Mouse (Mus musculus) liver, embryonic 12.5 days (tissue): ENCODE measurements at regions not wholly inside any gene's neighbourhood (a gene's known extent, or its start where the extent isn't known, plus 50 kb on each side); places are given as distances from the start of the nearest gene placed in this dataset.

Source experiments
- ATAC-seq: fragments of 200-750 bp; cut with Nextera tagmentation; 2 replicates; pipeline ENCODE4 v1.8.0; 2017; ENCODE audit warnings: moderate number of reproducible peaks, mild to moderate bottlenecking, moderate library complexity
- H3K27ac ChIP-seq: fragments of 300-500 bp; sonication (generic); 2 replicates; pipeline ENCODE4 v1.5.1; 2016; ENCODE audit warnings: mild to moderate bottlenecking
- H3K27me3 ChIP-seq: fragments of 300-500 bp; sonication (generic); replicated peaks from 2 replicates; pipeline ENCODE4 v1.6.1; 2016; ENCODE audit warnings: mild to moderate bottlenecking, moderate library complexity
- H3K36me3 ChIP-seq: fragments of 300-500 bp; sonication (generic); 2 replicates; pipeline ENCODE4 v1.6.1; 2016; ENCODE audit warnings: mild to moderate bottlenecking, moderate library complexity
- H3K4me1 ChIP-seq: fragments of 300-500 bp; sonication (generic); 2 replicates; pipeline ENCODE4 v1.6.1; 2016
- H3K4me2 ChIP-seq: fragments of 300-500 bp; sonication (generic); 2 replicates; pipeline ENCODE4 v1.6.1; 2016; ENCODE audit warnings: mild to moderate bottlenecking, moderate library complexity
- H3K4me3 ChIP-seq: fragments of 300-500 bp; sonication (generic); 2 replicates; pipeline ENCODE4 v1.5.1; 2016; ENCODE audit warnings: mild to moderate bottlenecking, moderate library complexity
- H3K9ac ChIP-seq: fragments of 300-500 bp; sonication (generic); 2 replicates; pipeline ENCODE4 v1.6.1; 2016; ENCODE audit warnings: mild to moderate bottlenecking, moderate library complexity
- H3K9me3 ChIP-seq: fragments of 300-500 bp; sonication (generic); replicated peaks from 2 replicates; pipeline ENCODE4 v1.6.1; 2016; ENCODE audit warnings: mild to moderate bottlenecking, moderate library complexity
- WGBS: fragments of 180-500 bp; shearing (Covaris S2); methylation state at CpG from one replicate; pipeline ENCODE4 v1.1.7; 2016; ENCODE audit not compliant: insufficient replicate concordance; 5-methylcytosine and 5-hydroxymethylcytosine counted together

DNA sequence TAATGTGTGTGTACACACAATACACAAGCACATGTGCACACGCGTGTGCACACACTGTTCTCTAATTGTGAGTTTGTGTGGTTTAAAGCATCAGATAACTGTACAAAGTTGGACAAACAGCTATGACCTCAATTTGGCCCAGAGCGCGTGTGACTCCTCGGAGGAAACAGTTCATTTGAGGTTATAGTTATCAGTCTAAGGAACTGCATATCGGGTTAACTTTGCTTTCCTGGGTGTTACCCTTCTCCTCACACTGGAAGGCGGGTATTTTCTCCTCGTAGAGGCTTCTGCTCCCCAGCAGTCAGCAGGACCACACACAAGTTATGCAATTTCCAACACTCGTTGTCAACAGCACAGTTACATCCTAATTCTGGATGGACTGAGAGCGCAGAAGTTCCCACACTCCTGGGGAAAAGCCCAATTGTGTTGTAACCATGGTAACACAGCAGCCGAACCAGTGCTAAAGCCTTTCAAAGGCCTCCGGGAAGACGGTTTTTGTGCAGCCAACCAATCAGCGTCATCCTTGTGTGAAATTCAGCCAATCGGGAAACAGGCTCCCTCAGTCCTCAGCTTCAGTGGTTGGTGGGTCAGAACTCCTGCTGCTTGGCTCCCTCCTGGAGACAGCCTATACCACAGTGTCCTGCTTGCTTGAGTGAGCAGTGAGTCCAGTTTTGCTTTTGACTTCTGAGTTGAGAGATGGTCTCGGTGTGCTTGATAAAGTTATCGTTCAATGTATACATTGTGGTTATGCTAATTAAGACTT, 198.6 kb upstream of the Hs6st1 start:
- no peaks in the 10 kb centered on the region for H3K27me3 ChIP-seq
- no peak overlapping the region for H3K4me3 ChIP-seq
- H3K4me1 ChIP-seq = peaks cover 5% of the 10 kb centered on the region; the same call in 1 of the 2 replicates
- peak overlapping the region; percentile 4; the same call in 1 of the 2 replicates for H3K4me2 ChIP-seq
- no peaks in the 10 kb centered on the region for H3K36me3 ChIP-seq
- no peaks in the 10 kb centered on the region for H3K9me3 ChIP-seq
- H3K9ac ChIP-seq = no peak overlapping the region
- 28% methylated on average over 17 of the region's 17 CpGs for WGBS
- H3K27ac ChIP-seq = no peak overlapping the region
- no peak for ATAC-seq

DNA sequence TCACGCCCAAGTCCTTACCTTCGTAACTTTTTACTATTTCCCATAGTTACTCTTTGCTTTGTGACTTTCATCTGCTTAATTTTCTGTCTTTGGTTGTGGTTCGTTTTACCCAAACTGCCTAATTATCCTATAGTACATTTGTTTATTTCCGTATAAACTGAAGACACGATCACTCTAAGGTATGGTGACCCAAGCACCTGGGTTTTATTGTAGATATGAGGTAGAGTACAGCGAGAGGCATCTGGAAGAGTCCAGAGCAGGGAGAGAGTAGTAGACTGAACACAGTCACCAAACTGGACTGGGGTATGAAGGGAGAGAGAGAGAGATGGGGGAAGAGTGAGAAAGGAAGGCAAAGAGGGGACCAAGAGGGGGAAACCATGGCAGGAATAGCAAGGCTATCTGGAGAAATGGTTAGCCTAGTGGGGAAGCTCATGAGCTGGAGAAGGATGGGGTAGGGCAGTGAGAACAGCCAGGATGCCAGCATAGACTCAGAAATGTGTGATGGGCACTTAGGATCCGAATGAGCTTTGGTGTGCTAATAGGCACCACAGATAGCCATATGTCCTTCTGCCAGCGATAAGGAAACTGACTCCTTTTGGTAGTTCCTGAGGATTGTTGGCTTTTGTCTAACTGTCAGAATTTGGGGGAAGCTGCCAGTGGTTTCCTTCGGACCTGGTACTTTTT, 197.9 kb upstream of the Hs6st1 start:
- Histone ChIP-seq H3K4me3 (no peak overlapping the region), H3K36me3 (no peaks in the 10 kb centered on the region), H3K4me1 (peaks cover 5% of the 10 kb centered on the region; the same call in 1 of the 2 replicates), H3K27ac (no peak overlapping the region), H3K9ac (no peak overlapping the region), H3K9me3 (no peaks in the 10 kb centered on the region), H3K4me2 (peak overlapping the region; percentile 4; the same call in 1 of the 2 replicates), H3K27me3 (no peaks in the 10 kb centered on the region)
- 65% methylated on average over 9 of the region's 9 CpGs for WGBS
- ATAC-seq = no peak

DNA sequence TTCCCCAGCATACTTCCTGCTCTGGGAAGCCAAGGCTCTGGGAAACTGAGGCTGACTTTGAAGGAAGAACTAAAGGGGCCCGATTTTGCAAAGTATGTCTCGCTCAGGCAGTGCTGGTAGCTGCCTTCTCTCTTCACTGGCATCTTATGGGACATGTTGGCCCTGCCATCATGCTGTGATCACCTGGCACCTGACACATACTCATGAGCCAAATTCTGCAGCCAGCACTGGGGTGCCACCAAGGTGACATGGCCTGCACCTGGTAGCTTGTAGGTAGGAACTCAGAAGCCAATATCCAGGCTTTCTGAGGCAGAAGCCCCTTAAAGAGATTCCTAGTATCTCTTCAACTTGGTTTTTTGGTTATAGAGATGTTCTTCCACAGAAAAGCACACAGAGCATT, 195.2 kb upstream of the Hs6st1 start:
- Histone ChIP-seq H3K4me2 (no peak overlapping the region), H3K9me3 (no peaks in the 10 kb centered on the region)
- WGBS = 69% methylated on average over 2 of the region's 2 CpGs

DNA sequence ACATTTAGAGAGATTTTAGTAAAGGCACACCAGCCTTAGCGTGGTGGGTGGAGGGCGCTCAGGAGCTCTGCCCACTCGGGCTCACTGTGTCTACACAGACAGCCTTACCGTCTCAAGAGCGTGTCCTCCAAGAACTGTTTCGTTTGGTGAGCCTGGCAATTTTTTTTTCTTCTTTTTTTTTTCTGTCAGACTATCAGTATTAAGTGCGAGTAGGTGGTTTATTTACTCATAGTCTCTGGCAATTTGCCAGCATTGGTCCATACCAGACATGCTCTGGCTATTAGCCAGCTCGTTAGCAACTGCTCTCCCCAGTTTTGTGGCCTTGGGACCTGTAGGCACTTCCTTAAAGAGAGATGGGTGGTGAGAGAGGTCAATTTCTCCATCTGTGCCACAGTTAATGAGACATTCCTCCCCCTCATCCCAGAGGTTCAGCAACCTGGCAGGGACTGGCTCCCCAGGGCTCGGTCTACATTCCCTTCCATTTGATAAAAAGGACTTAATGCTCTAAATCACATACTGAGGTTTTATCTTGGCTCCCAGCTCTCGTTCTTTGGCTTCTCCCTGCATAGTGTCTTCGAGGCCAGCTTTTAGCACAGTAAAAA, 192.9 kb upstream of the Hs6st1 start:
- Histone ChIP-seq H3K4me3 (no peak overlapping the region), H3K27me3 (no peaks in the 10 kb centered on the region), H3K4me1 (peaks cover 3% of the 10 kb centered on the region; the same call in 1 of the 2 replicates), H3K9ac (no peak overlapping the region), H3K36me3 (no peaks in the 10 kb centered on the region), H3K4me2 (no peak overlapping the region), H3K27ac (no peak overlapping the region), H3K9me3 (no peaks in the 10 kb centered on the region)
- WGBS = 66% methylated on average over 11 of the region's 11 CpGs
- ATAC-seq = no peak

More for the DNA sequence above, 195.2 kb upstream of the Hs6st1 start:
- H3K36me3 ChIP-seq = no peaks in the 10 kb centered on the region
- no peak overlapping the region for H3K4me3 ChIP-seq
- no peak overlapping the region for H3K27ac ChIP-seq
- peaks cover 5% of the 10 kb centered on the region; the same call in 1 of the 2 replicates for H3K4me1 ChIP-seq
- H3K9ac ChIP-seq = no peak overlapping the region
- no peaks in the 10 kb centered on the region for H3K27me3 ChIP-seq
- ATAC-seq = no peak

DNA sequence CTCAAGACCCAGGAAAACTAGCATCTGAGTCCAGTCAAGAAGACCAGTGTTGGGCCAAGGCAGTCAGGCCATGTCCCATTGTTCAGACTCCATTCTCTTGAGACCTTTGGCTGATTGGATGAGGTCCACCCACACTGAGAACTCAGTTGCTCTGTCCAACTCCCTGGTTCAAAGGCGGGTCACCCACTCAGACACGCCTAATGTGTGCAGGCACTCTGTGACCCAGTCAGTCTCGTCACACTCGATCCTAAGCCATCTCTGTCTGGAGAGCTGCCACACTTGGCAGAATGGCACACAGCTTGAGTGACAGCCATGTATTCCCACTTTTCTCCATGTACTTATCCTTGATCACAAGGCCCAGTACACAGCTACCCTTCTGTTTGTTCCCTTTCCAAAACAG, 189.8 kb upstream of the Hs6st1 start:
- Histone ChIP-seq H3K4me2 (no peak overlapping the region), H3K4me3 (no peak overlapping the region)

DNA sequence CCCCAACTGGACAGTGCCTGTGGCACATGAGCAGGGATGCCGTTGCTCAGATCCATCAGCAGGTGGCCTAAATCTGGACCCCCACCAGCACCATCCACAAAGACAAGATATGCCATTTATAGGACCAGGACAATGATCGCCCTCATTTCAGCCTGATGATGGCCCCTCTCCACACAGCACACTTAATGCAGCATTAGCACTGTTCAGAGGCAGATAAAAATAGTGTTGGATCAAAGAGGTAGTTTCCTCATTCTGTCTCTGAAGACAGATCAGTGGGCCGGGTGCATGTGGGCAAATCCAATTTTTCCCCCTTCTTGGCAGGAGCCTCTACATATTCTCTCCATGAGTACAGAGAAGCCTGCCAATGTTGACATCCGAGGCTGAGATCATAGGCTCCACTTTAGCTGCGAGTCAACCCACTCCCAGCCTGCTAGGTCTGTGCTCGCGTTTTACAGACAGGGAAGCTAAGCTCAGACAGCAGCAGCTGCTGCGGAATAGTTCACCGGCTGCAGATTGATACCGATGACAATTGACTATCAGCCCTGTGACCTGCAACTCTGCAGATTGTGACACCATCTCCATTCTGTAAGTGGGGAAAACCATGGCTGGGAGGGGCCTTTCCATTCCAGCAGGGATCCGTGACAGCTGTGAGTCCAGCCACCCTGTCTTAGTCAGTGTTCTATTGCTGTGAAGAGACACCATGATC, 188.7 kb upstream of the Hs6st1 start:
- Histone ChIP-seq H3K27ac (no peak overlapping the region), H3K9ac (no peak overlapping the region), H3K4me1 (no peaks in the 10 kb centered on the region), H3K4me2 (no peak overlapping the region), H3K4me3 (no peak overlapping the region), H3K27me3 (no peaks in the 10 kb centered on the region), H3K36me3 (no peaks in the 10 kb centered on the region), H3K9me3 (no peaks in the 10 kb centered on the region)
- ATAC-seq = no peak
- 58% methylated on average over 11 of the region's 11 CpGs for WGBS

More for the DNA sequence above, 189.8 kb upstream of the Hs6st1 start:
- ATAC-seq = no peak
- Histone ChIP-seq H3K36me3 (no peaks in the 10 kb centered on the region), H3K9ac (no peak overlapping the region), H3K27me3 (no peaks in the 10 kb centered on the region), H3K4me1 (no peaks in the 10 kb centered on the region), H3K9me3 (no peaks in the 10 kb centered on the region), H3K27ac (no peak overlapping the region)
- WGBS = 77% methylated on average over 4 of the region's 4 CpGs

DNA sequence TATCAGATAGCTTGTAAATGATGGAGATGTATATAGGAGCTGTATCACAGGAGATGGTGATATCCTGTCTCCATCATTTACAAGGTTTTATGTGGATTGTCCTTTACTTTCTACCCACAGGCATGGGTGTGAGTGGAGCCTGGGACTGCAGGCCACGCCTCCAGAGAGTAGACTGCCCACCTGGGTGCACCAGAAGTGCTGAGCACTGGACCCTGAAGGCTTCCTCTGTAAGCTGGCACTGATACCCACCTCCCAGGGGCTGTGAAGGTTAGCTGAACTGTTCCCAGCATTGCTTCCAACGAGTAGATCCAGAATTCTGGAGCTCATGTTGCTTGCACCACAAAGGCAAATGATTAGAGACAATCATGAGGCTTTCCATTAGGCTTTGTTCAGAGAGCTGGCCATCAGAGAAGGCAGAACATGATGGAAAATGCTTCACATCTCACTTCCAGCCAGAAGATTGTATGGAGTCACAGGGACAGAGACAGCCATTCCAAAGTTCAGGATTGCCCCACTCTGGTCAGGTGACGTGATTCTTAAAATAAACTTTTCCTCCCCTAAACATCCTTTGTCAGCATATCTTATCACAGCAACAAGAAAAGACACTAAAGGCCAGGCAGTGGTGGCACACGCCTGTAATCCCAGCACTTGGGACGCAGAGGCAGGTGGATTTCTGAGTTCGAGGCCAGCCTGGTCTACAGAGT, 187.5 kb upstream of the Hs6st1 start:
- Histone ChIP-seq H3K9me3 (no peaks in the 10 kb centered on the region), H3K36me3 (no peaks in the 10 kb centered on the region), H3K9ac (no peak overlapping the region), H3K4me1 (no peaks in the 10 kb centered on the region), H3K27me3 (no peaks in the 10 kb centered on the region), H3K27ac (no peak overlapping the region), H3K4me3 (no peak overlapping the region), H3K4me2 (no peak overlapping the region)
- 62% methylated on average over 6 of the region's 6 CpGs for WGBS
- ATAC-seq = no peak

DNA sequence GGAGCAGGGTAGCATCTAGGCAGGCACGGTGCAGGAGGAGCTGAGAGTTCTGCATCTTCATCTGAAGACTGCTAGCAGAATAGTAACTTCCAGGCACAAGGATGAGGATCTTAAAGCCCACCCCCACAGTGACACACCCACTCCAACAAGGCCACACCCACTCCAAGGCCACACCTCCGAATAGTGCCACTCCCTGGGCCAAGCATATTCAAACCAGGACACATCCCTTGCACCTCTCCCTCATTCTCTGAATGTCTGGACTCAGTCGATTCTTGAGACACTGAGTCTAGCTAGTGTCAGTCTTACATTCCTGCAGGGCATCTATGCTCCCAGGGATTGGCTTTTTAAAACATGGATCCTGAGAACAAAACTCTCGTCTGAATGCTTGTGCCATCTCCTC, 186.7 kb upstream of the Hs6st1 start:
- 60% methylated on average over 4 of the region's 4 CpGs for WGBS
- no peak overlapping the region for H3K4me2 ChIP-seq
- no peaks in the 10 kb centered on the region for H3K9me3 ChIP-seq
- no peak overlapping the region for H3K27ac ChIP-seq
- no peaks in the 10 kb centered on the region for H3K27me3 ChIP-seq
- H3K9ac ChIP-seq = no peak overlapping the region
- no peaks in the 10 kb centered on the region for H3K36me3 ChIP-seq
- ATAC-seq = no peak
- H3K4me1 ChIP-seq = no peaks in the 10 kb centered on the region
- H3K4me3 ChIP-seq = no peak overlapping the region

DNA sequence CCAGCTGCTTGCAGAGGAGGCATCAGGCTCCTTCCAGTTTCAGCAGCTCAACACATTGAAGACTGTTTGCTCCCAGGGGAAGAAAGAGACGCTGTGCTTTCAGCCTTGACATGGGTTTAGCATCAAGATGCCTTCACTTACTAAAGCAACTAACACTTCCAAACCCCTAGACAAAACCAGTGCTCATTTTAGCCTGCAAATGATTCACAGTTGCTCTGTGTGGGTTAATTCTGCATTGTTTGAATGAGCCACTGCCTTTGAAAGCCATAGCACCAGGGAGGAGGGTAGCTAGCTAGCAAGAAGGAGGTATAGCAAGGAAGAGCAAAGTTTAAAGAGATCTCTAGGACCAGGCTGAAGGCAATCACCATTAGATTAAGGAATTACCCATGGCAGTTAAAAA, 186.1 kb upstream of the Hs6st1 start:
- H3K4me1 ChIP-seq = no peaks in the 10 kb centered on the region
- H3K27me3 ChIP-seq = no peaks in the 10 kb centered on the region
- no peak overlapping the region for H3K27ac ChIP-seq
- no peak overlapping the region for H3K4me2 ChIP-seq
- WGBS = 54% methylated on average over 1 of the region's 1 CpGs
- no peaks in the 10 kb centered on the region for H3K36me3 ChIP-seq
- ATAC-seq = no peak
- no peak overlapping the region for H3K9ac ChIP-seq
- H3K9me3 ChIP-seq = no peaks in the 10 kb centered on the region
- no peak overlapping the region for H3K4me3 ChIP-seq

DNA sequence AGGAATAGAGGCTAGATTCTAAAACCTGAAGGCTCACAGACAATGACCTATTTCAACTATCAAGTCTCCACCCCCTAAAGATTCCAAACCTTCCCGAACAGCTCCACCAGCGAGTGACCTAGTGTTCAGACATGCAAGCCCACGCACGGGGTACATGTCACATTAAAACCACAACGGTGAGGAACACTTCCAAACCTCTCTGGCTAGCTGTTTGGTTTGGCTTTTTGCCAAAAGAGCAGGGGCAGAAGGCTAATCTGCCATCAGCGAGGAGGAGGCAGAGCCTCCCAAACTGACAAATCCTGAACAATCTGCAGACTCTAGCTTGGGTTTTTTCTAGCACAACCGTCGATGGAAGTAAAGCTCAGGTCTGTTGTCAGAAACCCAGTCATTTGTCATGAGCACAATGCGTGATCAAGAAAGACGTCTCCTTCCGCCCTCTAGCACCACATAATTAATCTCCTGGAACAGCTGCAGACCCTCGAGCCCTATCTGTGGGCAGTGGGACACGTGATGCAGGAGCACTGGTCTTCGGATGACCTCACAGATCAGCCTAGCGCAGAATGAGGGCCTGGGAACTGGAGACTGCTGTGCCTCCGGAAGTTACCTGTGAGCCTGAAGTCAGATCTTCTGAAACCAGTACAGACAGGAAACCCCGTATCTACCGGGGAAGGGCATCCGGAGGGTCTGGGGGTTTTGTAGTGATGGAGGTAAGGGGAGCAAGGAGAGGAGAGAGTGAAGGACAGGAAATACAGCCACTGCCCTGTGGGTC, 178.3 kb upstream of the Hs6st1 start:
- Histone ChIP-seq H3K27ac (no peak overlapping the region), H3K4me3 (no peak overlapping the region), H3K4me2 (no peak overlapping the region), H3K4me1 (0 out of 2 replicates have a peak, but pooled peaks cover 8% of the 10 kb centered on the region), H3K27me3 (peaks cover 3% of the 10 kb centered on the region; the same call in 1 of the 2 replicates), H3K9me3 (no peaks in the 10 kb centered on the region), H3K9ac (no peak overlapping the region), H3K36me3 (no peaks in the 10 kb centered on the region)
- ATAC-seq = no peak
- WGBS = 58% methylated on average over 19 of the region's 19 CpGs

DNA sequence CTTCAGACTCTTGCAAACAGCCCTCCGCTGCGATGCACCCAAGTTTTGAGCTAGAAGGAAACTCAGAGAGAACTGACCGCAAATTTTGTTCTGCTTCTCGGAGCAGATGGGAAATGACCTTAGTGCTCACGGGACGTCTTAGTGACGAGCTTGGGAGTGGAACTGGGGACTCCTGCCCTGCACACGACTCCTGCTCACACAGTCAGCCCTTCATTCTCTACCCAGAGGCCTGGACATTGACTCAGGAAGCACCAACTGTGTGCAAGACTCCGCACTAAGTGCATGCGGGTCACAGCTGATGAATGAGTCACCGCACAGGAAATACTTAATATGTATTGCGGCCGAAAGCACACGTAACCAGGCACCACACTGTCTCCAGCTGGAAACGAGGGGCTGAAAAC, 177.7 kb upstream of the Hs6st1 start:
- H3K36me3 ChIP-seq = no peaks in the 10 kb centered on the region
- no peak overlapping the region for H3K9ac ChIP-seq
- H3K9me3 ChIP-seq = peaks cover 4% of the 10 kb centered on the region; the same call in 1 of the 2 replicates
- no peak for ATAC-seq
- no peak overlapping the region for H3K4me3 ChIP-seq
- peaks cover 3% of the 10 kb centered on the region; the same call in 1 of the 2 replicates for H3K27me3 ChIP-seq
- WGBS = 66% methylated on average over 15 of the region's 15 CpGs
- H3K4me1 ChIP-seq = 0 out of 2 replicates have a peak, but pooled peaks cover 8% of the 10 kb centered on the region
- H3K27ac ChIP-seq = no peak overlapping the region
- H3K4me2 ChIP-seq = no peak overlapping the region
